Mouse (Mus musculus) gastrocnemius, adult 2 months (tissue): ENCODE measurements around the gene Ppp1r3c. TPM values are rescaled to one million over a fixed set of nuclear protein-coding genes. Genes with fewer than 3 reads are reported as not detected.

ENCODE experiments used
- DNase-seq: peaks from one replicate; pipeline ENCODE4 v3.0.0; 2022
- H3K27ac ChIP-seq: fragments of 200-600 bp; 2 replicates; pipeline ENCODE4 v1.8.1; 2022; ENCODE audit warnings: mild to moderate bottlenecking
- H3K4me3 ChIP-seq: fragments of 200-600 bp; 2 replicates; pipeline ENCODE4 v1.8.1; 2022; ENCODE audit warnings: mild to moderate bottlenecking, moderate library complexity
- CTCF ChIP-seq: fragments of 200-600 bp; IDR thresholded peaks from 2 replicates; pipeline ENCODE4 v1.8.1; 2022; ENCODE audit warnings: antibody characterized with exemption, mild to moderate bottlenecking, moderate library complexity
- intact Hi-C: fragments of 180-260 bp; cut with DNase I; formaldehyde crosslinking; loops from one replicate; pipeline ENCODE4 v1.15.1; 2025
- long read RNA-seq, 2 experiments: library from polyadenylated mRNA; stranded (forward); transcript quantifications; one replicate each; pipeline ENCODE4 v2.0.0; 2021
- total RNA-seq, 2 experiments: library from RNA; stranded (reverse); gene quantifications; 2 replicates each; pipeline ENCODE4 v1.2.3; 2021

Gene Ppp1r3c
- total RNA-seq = 100 to 1,000 TPM; 675 to 775 TPM
- long read RNA-seq, experiment 1, transcript Ppp1r3c-201 (2 exons, 2,725 nt) = major isoform, 274 of 443 reads
- long read RNA-seq, experiment 1, partial matches to known transcripts = 159 of 443 reads
- long read RNA-seq, experiment 1, other reads (novel, unspliced or antisense) = 10 of 443 reads
- long read RNA-seq, experiment 2, transcript Ppp1r3c-201 (2 exons, 2,725 nt) = major isoform, 175 of 313 reads
- long read RNA-seq, experiment 2, partial matches to known transcripts = 0 of 313 reads
- long read RNA-seq, experiment 2, other reads (novel, unspliced or antisense) = 138 of 313 reads

DNA sequence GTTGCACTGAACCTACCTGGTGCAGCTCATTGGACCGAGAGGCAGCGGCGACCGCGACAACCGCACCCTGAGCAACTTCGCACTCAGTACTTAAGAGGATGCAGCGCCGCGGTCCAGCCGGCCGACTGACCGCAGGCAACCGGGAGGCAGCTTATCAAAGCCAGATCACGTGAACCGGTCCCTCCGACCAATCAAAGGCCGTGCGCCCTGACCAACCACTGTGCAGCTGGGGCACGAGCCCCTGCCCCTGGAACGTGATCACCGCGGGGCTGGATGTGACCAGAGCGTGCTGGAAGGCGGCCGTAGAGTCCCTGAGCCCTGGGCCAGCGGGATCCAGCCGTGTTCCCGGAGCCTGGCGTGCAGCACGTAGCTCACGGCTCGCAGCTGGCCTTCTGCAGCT, at the start of gene Ppp1r3c:
Gene Ppp1r3c, minus strand, starts transcription at position 117 of the 400 bp plus-strand sequence.
- peak; percentile 99 for DNase-seq
- H3K27ac ChIP-seq = peak within 1 kb of the TSS; percentile 92
- intact Hi-C loops = loop anchor here (2.0 to 5.0 kb wide), 2 partner anchors 38 to 129 kb away; no protein-coding TSS in a partner anchor
- no peak for TF ChIP-seq CTCF
- peak within 1 kb of the TSS; percentile 75 for H3K4me3 ChIP-seq

DNA sequence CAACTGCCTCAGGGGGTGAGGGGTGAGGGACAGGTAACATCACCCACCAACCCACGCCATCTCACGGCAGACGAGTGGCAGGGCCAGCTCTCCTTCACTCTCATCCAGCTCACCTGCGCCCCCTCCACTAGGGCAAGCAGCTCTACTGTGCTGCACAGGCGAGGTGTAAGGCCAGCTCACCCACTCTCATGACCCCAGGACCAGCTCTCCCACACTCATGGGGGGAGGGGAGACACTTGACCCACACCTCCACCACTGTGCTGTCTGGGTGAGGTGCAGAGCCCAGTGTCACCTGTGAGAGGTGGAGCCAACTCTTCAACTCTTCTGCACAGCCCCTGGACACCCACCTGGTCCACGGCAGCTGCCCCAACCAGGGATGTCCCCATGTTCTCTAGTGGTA, 46.7 kb upstream of the Ppp1r3c start:
- no peak overlapping the region for H3K4me3 ChIP-seq
- H3K27ac ChIP-seq = no peak overlapping the region
- intact Hi-C loops = no loop called here
- no peak for TF ChIP-seq CTCF
- no peak for DNase-seq

DNA sequence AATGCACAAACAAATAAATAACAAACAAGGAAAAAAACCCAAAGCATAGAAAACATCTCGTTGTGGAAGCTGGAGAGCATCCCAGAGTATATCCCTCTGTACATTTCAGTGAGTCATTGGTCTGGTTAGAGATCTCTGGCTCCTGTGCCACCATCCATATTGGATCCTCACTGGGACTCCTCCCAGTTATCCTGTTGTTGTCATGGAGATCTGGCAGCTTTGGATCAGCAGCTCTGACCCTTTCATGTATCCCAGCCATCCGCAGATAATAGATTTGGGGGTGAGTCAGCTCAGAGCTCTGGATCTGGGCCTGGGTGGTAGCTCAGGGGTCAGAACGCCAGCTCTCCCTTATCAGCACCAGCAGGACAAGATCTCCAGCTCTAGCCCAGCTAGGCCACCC, 46.1 kb upstream of the Ppp1r3c start:
- intact Hi-C loops = no loop called here

DNA sequence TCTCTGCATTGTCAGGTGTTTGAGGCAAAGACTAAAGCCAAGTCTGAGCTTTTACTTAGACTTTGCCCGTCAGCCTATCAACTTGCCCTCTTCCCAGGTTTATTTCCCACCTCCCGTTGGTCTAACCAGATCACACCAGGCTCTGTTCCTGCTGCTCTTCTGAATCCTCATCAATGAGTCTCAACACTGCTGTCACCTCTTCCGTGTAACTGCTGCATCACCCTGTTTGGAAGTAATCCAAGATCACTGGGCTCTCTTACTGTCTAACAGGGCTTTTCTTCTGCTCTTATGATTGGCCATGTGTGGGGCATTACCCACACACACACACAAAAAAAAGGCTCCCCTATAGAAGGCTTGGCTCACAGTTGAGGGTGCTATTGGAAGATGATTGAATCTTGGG, 45.5 kb upstream of the Ppp1r3c start:
- no peak for DNase-seq
- intact Hi-C loops = no loop called here
- Histone ChIP-seq H3K27ac (no peak overlapping the region), H3K4me3 (no peak overlapping the region)
- no peak for TF ChIP-seq CTCF

More for the DNA sequence above, 46.1 kb upstream of the Ppp1r3c start:
- H3K27ac ChIP-seq = no peak overlapping the region
- no peak overlapping the region for H3K4me3 ChIP-seq
- no peak for DNase-seq
- no peak for TF ChIP-seq CTCF

DNA sequence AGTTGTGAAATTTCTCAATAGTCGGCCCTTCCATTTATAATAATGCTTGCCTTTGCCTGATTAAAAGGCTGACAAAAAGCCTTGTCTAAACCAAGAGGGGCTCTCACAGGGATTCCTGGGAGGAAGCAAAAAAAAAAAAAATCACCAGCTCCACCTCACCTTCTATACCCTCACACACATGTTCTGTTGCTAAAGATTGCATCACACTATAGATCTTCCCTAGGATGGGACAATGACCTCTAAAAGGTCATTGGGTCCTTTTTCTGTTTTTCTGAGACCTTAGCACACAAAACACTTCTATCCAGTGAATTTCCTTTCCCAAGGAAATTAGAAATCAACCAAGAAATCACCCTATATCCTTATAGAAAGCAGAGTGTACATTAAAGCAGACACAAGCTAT, 43.9 kb upstream of the Ppp1r3c start:
- Histone ChIP-seq H3K4me3 (no peak overlapping the region), H3K27ac (no peak overlapping the region)
- no peak for TF ChIP-seq CTCF
- DNase-seq = no peak
- intact Hi-C loops = no loop called here

DNA sequence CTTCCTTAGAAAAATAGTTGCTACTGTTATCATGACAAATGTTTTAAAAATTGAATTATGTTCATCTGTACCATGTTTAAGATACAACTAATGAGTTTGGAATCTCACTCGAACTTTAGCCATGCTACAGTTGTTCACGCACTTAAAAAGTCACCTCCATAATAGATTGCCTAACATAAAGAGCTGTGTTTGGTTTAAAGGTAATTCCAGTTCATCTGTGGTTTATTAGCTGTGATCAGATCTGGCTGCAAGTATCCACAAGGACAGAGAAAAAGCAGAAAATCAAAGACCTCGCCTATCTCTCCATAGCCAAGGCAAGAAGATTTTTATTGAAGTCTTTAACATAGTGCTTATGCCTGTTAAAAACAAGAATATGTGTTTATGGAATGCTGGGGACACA, 43.3 kb upstream of the Ppp1r3c start:
- DNase-seq = no peak
- intact Hi-C loops = no loop called here
- H3K4me3 ChIP-seq = no peak overlapping the region
- H3K27ac ChIP-seq = no peak overlapping the region
- no peak for TF ChIP-seq CTCF

DNA sequence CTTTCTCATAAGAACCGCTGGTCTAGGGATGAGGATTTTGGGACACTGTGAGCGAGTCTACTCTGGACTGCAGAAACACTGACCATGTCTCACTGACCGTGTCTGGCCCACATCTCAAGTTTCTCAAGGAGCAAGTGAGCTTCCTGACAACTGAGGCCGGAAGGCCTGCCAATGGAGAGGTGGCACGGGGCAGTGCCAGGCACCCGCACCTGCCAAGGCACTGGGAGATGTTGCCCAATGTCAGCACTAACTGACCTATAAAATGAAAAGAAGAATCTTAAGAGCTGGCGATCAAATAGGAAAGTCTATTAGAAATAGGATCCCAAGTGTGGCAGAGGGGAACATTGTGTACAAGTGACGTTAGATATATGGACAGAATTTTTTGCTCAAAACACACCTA, 39.1 kb upstream of the Ppp1r3c start:
- TF ChIP-seq CTCF = no peak
- peak; percentile 92 for DNase-seq
- intact Hi-C loops = loop anchor here (1.0 to 2.0 kb wide), 3 partner anchors 39 to 89 kb away; partner anchors contain the start of gene Ppp1r3c
- H3K4me3 ChIP-seq = peak overlapping the region; percentile 39
- peak overlapping the region; percentile 87 for H3K27ac ChIP-seq

DNA sequence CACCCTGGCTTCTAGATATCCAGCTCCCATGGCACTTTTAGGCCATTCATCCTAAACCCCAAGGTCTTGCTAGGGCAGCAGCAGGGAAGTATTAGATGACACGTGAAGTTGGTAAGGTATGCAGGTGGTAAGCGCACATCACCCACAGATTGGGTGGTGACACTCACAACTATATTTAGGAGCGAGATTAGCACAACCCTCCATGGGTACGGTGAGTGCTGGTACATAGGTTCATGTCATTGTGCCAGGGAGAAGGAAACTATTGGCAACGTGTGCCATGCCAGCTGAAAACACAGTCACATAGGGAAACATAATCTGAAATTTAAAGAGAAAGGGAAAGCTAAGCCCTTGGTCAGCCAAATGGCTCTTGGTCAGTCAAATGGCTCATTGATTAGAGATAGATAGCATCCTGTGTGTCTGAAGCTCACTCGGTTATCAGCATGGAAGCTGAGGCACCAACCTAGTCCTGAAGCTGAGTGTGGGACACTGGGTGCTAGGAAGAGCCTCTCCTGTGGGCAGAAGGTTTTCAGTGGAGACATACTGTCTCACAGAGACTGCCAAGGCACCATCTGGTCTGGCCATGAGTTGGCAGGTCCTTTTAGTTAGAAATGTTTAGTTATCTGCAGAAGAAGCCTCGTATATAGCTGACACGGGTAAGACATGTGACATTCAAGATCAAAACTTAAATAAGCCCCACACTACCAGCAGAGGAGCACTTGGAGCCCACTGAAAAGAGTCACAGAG, 37.4 kb upstream of the Ppp1r3c start:
- intact Hi-C loops = loop anchor here (2.0 kb wide), 2 partner anchors 37 to 87 kb away; partner anchors contain the start of gene Ppp1r3c
- TF ChIP-seq CTCF = no peak
- no peak overlapping the region for H3K4me3 ChIP-seq

DNA sequence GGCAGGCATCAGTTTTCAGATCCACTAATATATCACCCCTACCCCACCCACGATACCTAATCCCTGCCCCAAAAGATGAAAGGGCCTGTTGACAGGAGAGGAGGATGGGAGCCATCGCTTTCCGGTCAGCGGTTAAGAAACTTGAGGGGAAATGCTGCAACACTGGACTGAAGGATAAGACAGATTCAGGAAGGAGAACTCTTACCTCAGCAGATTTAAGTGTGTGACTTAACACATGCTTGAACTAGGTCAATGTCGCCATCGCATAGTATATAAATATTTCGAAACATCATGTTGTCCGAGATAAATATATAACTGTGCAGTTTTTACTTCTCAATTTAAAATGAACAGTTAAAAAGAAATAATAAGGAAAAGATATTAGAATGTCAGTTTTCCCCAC, 31.6 kb upstream of the Ppp1r3c start:
- intact Hi-C loops = no loop called here
- DNase-seq = peak; percentile 49

More for the DNA sequence above, 37.4 kb upstream of the Ppp1r3c start:
- H3K27ac ChIP-seq = peak overlapping the region; percentile 87
- peak; percentile 45 for DNase-seq

DNA sequence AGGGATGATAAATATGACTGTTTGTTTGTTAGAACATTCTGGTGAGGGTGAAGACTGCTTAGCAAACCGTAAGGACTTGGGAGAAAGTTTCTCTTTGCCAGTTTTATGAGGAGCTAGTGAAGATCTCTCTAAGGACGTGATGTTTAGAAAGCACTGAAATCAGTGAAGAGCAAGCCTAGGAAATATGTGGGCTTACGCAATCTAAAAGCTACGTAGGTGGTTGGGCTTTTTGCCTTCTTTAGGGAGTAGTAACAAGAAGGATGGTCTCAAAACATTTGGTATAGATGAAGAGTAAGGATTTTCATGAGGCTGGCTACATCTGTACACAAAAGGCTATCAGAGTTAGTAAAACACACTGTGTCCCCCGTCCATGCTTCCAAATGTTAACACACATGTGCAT, 28.0 kb upstream of the Ppp1r3c start:
- intact Hi-C loops = no loop called here
- DNase-seq = no peak
- Histone ChIP-seq H3K4me3 (no peak overlapping the region), H3K27ac (no peak overlapping the region)
- no peak for TF ChIP-seq CTCF

More for the DNA sequence above, 31.6 kb upstream of the Ppp1r3c start:
- Histone ChIP-seq H3K4me3 (no peak overlapping the region), H3K27ac (peak overlapping the region; percentile 81)
- no peak for TF ChIP-seq CTCF

DNA sequence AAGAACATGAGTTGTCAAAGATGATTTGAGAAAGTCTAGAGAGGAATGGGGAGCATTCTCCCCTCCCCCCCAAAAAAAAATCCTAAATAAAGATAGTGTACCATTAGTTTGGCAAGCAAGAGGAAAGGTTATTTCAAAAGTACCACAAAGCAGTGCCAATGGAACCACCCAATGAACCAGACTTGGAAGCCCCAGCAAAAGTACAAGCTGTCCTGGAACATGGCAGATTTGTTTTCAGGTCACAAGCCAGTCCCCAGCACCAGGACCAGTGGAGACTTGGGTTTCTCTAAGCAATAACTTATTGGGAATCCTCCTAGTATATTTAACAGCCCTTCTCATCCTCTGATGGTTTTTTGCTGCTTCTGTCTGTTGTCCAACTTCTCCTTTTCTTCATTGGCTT, 12.5 kb upstream of the Ppp1r3c start:
- peak overlapping the region; percentile 70 for H3K27ac ChIP-seq
- no peak overlapping the region for H3K4me3 ChIP-seq
- DNase-seq = peak; percentile 48
- intact Hi-C loops = no loop called here
- TF ChIP-seq CTCF = no peak

DNA sequence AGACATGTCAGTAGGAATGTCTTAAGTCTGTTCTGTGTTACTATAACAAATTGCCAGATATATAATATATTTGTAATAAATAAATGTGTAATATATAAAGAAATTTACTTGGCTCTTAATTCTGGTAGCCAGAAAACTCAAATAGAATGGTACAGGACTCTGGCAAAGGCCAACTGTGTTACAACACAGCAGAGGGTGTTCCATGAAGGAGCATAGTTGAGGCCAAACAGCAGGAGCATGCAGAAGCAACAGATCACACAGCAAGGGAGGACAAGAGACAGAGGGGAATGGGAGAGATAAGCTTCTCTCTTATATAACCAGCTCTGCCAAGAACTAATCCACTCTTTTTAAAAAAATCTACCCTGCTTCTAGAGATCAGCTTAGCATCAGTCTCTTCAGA, 5.9 kb upstream of the Ppp1r3c start:
- no peak overlapping the region for H3K4me3 ChIP-seq
- intact Hi-C loops = no loop called here
- DNase-seq = no peak
- no peak overlapping the region for H3K27ac ChIP-seq
- TF ChIP-seq CTCF = no peak

DNA sequence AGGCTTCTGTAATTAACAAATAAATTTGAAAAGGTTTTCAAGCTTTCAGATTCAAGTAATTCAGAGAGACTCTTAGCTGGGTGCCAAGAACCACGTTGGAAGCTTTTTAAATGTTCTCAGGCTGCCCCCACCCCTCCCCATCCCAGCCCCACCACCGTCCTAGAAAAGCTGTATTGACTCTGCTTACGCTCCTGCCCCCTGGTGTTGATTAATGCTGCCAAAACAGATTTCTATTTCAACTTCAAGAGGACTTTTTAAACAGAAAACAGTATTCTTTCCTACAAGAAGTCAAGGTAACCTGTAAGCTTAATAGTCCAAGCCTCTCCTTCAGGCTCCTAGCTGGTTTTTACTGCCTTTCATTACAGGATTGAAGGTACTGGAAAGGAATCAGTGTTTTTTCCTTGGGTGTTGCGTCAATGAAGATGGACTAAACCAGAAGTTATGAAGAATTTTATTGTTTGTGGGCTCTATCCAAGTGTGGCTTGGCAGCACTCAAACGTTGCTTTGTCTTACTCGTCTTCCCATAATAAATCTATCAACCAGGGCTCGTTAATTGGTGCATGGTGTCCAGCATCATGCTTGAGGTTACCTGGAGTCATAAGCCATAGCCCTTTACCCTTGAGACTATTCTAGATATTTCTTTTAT, 3.2 kb upstream of the Ppp1r3c start:
- no peak overlapping the region for H3K4me3 ChIP-seq
- DNase-seq = no peak
- TF ChIP-seq CTCF = peak; percentile 55
- H3K27ac ChIP-seq = 0 out of 2 replicates have a peak overlapping the region, but pooled peaks have one; percentile 8
- intact Hi-C loops = loop anchor here (5.0 kb wide), 1 partner anchor 132 kb away; no protein-coding TSS in a partner anchor
